Mouse (Mus musculus): Measurements from ENCODE around the gene Col16a1.

DNA sequence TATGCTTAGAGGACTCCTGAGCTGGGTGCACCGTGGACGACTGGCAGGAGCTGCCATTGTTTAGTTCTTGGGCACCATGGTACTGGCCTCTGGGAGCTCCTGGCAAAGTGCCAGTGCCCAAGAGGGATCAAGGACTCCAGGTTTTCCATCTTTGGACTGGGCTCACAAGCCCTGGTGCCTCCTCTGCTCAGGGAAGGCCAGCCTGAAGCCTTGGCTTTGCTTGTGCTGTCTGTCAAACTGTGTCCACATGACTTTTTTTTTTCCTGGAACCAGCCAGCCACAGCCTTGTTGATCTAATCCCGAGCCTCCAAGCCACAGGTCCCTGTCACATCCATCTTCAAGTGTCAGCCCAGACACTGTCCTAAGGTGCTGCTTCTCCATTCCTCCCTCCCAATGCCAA lies 94.1 kb downstream of the Col16a1 start:
- TF ChIP-seq POLR2A (IDR thresholded peaks at IDR 0.05; ENCODE audit: extremely low read depth, insufficient read depth, low read length) (no peak), CTCF (IDR thresholded peaks at IDR 0.05; ENCODE audit: low read depth, low read length) (no peak)

Measured in liver, adult 2 months (tissue).